Mouse (Mus musculus) mouse trophoblast stem cell (cell line): Measurements from ENCODE around the gene Zkscan5.
"Not testable (repeated sequence)": the region's sequence is repeated elsewhere in the genome, so short reads cannot be mapped to it uniquely, and the experiment has no call there.

Source experiments
- in situ Hi-C, 2 experiments: fragments of 300-500 bp; cut with MseI, MboI; formaldehyde crosslinking; loops; 2 replicates in 1 of 2; 3 replicates in 1 of 2; pipeline ENCODE4 v1.15.1; 2025

Zkscan5 gene

DNA sequence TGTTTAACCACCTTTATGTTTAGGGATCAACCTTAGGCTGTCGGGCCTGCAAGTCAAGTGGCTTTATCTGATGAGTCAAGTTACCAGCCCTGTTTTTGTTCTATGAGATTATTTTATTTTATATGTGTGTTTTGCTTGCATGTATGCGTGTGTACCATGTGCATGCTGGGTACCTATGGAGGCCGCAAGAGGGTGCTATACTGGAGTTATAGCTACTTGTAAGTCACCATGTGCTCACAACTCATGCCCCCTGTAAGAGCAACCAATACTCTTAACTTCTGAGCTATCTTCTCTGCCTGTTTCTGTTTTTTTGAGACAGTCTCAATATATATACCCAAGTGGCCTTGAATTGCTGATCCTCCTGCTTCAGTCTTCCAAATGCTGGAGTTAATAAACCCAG lies 9.1 kb downstream of the Zkscan5 start:
- in situ Hi-C loops, result loop anchor here in 1 of 2 experiments (10.0 kb wide), 1 partner anchor 151 kb away; no protein-coding TSS in a partner anchor

DNA sequence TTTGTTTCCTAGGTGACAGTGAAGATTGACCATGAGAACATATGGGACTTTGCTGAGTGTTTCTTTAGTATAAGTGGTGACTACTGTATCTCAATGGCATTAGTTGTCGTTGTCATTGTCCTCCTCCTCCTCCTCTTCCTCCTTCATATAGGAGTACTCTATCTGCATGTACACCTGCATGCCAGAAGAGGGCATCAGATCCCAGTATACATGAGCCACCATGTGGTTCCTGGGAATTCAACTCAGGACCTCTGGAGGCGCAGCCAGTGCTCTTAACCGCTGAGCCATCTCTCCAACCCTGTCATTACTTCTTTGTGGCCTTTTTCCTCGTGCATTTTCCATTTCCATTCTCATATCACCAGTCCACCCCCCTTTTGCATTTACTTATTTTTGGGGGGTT lies 10.3 kb downstream of the Zkscan5 start:
- in situ Hi-C loops, result loop anchor here in 1 of 2 experiments (10.0 kb wide), 1 partner anchor 150 kb away; no protein-coding TSS in a partner anchor

DNA sequence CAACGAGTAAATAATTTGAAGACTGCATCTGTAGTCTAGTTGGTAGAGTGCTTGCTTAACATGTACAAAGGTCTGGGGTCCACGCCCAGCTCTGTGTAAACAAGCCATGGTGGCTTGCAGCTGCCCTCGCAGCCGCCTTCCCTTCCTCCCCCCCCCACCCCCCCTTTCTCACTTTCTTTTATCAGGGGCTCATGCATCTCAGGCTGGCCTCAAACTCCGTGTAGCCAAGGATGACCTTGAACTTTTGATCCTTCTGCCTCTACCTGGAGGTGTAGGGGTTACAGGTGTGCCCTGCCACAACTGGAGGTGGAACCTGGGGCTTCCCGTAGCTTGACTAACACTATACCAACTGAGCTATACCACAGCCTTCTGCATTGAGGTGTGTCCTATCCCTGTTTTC lies 13.4 kb downstream of the Zkscan5 start:
- in situ Hi-C loops, result loop anchor here in 1 of 2 experiments (10.0 kb wide), 1 partner anchor 147 kb away; no protein-coding TSS in a partner anchor

DNA sequence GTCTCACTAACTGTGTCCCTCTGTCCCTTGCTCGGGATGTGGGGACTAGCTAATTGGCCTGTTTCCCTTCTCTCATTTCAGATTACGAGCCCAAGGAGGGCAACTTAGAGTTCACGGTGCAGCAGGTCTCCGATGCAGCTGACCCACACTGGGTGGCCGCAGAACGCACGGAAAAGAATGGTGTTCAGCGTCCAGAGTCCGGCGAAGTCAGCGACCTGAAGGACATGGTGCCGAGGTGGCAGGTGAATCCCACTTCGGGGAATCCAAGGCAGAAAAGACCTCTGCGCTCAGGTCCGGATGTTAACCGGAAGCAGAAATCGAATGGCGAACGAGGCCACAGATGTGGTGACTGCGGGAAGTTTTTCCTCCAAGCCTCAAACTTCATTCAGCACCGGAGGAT lies 13.8 kb downstream of the Zkscan5 start:
- in situ Hi-C loops, result loop anchor here in 1 of 2 experiments (10.0 kb wide), 1 partner anchor 147 kb away; no protein-coding TSS in a partner anchor

DNA sequence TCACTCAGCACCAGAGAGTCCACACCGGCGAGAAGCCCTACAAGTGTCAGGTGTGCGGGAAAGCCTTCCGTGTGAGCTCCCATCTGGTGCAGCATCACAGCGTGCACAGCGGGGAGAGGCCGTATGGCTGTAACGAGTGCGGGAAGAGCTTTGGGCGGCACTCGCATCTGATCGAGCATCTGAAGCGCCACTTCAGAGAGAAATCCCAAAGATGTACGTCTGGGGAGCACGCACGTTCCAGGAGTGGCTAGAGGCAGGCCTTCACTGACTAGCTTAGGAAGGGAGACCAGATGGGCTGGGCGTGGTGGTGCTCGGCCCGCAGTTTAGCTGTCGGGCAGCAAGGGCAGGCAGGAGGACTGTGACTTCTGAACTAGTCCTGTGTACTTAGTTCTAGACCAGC lies 14.3 kb downstream of the Zkscan5 start:
- in situ Hi-C loops, result loop anchor here in 1 of 2 experiments (10.0 kb wide), 1 partner anchor 146 kb away; no protein-coding TSS in a partner anchor

DNA sequence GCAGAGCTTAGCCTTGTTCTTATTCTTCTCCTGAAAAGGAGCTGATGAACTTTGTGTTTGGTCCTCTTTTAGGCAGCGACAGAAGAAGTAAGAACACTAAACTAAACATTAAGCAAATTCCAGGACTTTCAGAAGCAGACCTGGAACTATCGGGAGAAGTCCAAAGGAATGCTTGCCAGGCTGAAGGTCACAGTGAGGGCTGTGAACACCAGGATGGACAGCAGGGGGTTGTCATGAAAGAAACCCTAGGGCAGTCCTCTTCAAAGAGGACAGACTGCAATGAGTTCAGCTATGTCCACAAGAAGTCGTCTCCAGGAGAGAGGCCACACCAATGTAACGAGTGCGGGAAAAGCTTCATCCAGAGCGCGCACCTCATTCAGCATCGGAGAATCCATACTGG lies 15.6 kb downstream of the Zkscan5 start:
- in situ Hi-C loops, result loop anchor here in 1 of 2 experiments (10.0 kb wide), 1 partner anchor 145 kb away; no protein-coding TSS in a partner anchor

DNA sequence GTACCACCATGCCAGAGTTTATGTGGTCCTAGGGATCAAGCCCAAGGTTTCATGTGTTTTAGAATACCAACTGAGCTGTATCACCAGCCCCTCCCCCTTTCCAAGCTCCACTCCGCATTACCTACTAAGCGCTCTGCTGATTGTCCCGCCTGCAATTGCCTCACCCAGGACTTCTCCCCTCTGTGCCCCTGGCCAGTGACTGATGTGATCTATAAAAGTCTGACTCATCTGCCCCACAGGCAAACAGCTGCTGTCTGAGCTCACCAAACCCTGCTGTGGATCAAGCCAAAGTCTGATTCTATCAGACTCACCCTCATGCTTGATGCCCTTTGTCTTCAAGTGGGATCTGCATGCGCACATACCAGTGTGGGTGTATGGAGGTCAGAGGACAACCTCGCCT lies 18.5 kb downstream of the Zkscan5 start:
- in situ Hi-C loops, result no loop called here

DNA sequence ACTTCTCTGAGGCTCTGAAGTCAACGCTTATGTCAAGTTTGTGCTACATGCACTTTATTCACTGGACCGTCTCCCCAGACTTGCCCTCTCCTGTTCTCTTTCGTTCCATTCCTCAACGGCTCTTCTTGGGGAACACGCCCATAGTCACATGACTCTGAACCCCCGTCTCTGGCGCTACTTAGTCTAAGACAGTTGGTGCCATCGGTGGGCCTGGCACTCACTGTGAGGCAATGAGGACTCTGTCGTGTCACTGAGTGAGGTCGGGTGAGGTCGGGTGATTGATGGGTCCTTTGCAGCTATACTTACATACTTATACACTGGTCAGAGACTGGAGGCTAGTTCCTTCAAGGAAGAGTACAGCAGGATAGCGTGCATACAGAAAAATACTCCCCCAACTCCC lies 19.0 kb downstream of the Zkscan5 start:
- in situ Hi-C loops, result no loop called here

DNA sequence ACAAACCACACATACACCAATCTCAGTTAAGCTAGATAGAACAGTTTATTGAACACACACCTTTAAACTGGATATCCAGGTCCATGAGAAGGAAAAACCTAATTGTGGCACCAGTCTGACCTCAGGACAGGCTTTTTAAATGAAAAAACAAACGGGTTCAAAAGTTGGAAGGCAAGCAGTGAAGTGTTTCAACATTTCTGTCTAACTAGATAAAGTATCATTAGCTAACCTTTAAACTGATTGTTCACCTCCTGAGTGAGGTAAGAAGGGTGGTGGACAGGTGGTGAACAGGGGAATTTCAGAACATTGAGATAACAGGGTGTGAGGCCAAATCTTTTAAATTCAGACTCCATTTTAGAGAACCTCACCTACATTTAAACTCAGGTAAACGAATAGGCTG lies 22.1 kb downstream of the Zkscan5 start:
- in situ Hi-C loops, result no loop called here

DNA sequence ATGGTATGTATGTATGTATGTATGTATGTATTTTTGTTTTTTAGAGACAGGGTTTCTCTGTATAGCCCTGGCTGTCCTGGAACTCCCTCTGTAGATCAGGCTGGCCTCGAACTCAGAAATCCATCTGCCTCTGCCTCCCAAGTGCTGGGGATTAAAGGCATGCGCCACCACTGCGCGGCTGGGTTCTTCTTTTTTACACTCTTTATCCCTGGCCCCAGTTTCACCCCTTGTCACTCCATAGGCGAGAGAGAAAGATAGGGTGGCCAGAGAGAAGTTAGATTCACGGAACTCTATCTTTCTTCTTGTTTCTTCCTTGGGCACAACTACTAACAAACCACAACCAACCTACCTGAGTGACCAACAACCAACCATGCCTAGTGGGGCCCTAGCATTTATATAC lies 24.9 kb downstream of the Zkscan5 start:
- in situ Hi-C loops, result not testable (repeated sequence)

DNA sequence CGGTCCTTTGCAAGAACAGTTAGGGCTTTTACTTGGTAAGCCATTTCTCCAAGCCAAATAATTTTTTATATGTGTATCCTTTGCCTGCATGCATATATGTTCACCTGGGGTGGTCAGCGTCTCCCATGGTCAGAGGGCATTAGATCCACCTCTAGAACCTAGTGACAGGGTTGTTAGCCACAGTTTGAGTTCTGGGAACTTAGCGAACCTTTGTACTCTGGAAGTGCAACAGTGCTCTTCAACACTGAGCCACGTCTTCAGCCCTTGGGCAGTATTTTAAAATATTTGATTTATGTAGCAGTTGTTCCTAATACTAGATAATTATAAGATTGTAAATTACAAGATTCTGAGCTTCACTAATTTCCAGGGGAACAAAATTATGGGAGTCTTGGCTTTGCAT lies 26.3 kb downstream of the Zkscan5 start:
- in situ Hi-C loops, result no loop called here

DNA sequence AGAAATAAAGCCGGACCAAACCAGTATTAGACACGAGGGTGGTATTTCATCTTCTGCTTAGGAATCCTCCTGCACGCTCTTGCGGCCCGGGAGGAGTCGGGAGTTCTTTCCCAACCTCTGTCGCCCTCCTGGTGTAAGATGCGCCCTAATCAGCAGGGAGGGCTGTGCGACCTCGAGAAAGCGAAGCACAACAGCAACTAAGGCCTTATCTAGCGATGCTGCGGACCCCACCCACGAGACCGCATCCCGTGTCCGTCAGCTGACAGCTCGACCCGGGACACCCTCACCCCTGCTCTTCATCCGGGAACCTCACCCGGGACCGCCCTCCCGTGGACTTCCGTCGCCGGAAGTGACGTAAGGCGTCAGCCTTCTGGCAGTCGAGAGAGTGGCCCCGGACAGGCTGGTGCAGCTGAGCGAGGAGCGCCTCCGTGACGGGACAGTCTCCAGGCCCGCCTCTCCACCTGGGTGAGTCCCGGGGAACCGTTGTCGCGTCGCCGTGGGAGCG lies 27.1 kb downstream of the Zkscan5 start, which contains the start of gene Zfp655:
Gene Zfp655, plus strand, starts transcription at position 349 of the 505 bp plus-strand sequence.
- in situ Hi-C loops, result no loop called here

DNA sequence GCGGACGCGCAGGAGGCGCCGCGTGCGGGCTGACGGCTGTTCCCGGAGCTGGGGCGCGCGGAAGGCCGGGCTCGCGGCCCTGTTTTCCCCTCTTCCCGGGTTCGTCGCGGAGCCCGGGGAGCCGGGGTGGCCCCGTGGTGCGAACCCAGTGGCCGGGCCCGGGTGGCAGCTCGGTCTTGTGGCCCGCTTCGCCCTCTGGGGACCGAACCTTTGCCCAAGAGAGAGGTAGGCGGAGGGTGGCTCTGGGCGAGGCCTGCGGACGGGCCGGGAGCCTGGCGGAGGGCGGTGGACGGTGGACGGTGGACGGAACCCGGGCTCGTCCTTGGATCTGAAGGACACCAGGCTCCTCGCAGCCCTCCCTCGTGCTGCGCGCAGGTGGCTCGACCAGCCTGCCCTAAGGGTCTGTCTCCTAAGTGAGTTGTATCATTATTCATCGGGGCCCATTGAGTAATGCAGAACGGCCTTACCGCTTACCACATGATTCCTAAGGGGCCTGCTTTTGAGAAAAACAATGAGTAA lies 27.6 kb downstream of the Zkscan5 start:
- in situ Hi-C loops, result no loop called here

DNA sequence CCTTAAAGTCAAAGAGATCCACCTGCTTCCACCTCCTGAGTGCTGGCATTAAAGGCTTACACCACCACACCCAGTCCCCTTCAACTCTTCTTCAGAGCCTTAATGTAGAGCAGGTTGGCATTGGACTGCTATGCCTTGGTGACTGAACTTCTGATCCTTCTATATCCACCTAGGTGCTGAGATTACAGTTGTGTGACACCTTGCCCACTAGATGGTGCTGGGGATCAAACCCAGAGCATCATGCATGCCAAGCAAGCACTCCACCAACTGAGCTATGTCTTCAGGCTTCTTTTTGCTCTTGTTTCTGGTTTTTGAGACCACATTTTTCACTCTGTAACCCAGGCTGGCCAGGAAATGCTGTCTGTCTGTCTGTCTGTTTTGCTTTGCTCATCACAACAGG lies 30.3 kb downstream of the Zkscan5 start:
- in situ Hi-C loops, result no loop called here

DNA sequence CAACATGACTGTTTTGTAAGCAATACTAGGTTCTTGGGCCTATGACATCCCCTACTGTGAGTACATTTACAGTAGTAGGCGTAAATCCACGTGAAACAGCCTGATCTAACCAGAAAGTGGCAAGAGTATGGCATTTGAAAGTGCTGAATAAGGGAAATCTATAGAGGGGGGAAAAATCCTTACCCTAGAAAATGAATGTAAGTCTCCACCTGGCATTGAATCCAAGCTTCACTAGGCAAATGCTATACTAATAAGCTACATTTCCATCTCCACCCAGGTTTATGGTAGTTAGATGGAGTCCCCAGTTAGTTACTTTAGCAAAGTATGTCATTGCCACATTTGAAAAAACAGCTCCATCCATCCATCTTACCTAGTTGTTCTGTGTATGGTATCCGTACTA lies 45.2 kb downstream of the Zkscan5 start:
- in situ Hi-C loops, result no loop called here
